ENCODE assay signal across 8 mouse cellular contexts in genomic region chr4:32240457-32241030, GRCm38 (mm10). TPM values are rescaled to one million over a fixed set of nuclear protein-coding genes. Genes with fewer than 3 reads are reported as not detected.
A peak's percentile ranks its signal among the peaks of the same experiment; 100 is the strongest.
DNase-seq lines count a peak whose midpoint lies in the region; ATAC-seq and TF ChIP-seq lines count a peak whose summit lies in the region.

No protein-coding gene starts in this region.

- WGBS in thymus, adult 2 months, result 66% methylated on average over 9 of the region's 9 CpGs
- WGBS in liver, embryonic 14.5 days (ENCODE audit: insufficient replicate concordance), result 26% methylated on average over 9 of the region's 9 CpGs

- no peak for TF ChIP-seq EP300 in liver, embryonic 14.5 days (IDR thresholded peaks at IDR 0.05; ENCODE audit: low read depth)

- peaks cover 7% of the 10 kb centered on the region for H3K4me1 ChIP-seq in thymus, adult 2 months (replicated peaks; ENCODE audit: control insufficient read depth, insufficient read depth, low read length)
- peaks cover 0 to 8% of the 10 kb centered on the region in 2 experiments; a peak in 2 of 4 replicates for H3K4me1 ChIP-seq in liver, embryonic 14.5 days (replicated peaks; ENCODE audit: control insufficient read depth in 2 of 2, insufficient read depth in 2 of 2, low read length in 1 of 2)

- TF ChIP-seq CTCF in gastrocnemius, adult 2 months (IDR thresholded peaks at IDR 0.05), result no peak
- TF ChIP-seq CTCF in thymus, adult 2 months (IDR thresholded peaks at IDR 0.05; ENCODE audit: borderline replicate concordance, control insufficient read depth, extremely low read depth, insufficient read depth, low read length, poor library complexity), result no peak
- no peak for TF ChIP-seq CTCF in liver, embryonic 14.5 days (IDR thresholded peaks at IDR 0.05; ENCODE audit: low read depth)

- no peak for DNase-seq in gastrocnemius, adult 2 months
- DNase-seq in gastrocnemius, postnatal 36 days, result no peak
- DNase-seq in thymus, adult 2 months, result no peak
- DNase-seq in thymus, postnatal 14 days, result no peak
- no peak for DNase-seq in liver, embryonic 14.5 days (ENCODE audit: low read depth in 3 of 3, low spot score in 3 of 3)
- no peak for DNase-seq in frontal cortex, postnatal 36 days (ENCODE audit: low spot score in 2 of 2)
- DNase-seq in right cerebral cortex, adult 2 months (ENCODE audit: low spot score in 2 of 2), result no peak
- no peak for DNase-seq in cerebellum, adult 9-10 months

- no peak overlapping the region for H3K27ac ChIP-seq in gastrocnemius, adult 2 months
- peak overlapping the region; percentile 39; the same call in 1 of the 2 replicates for H3K27ac ChIP-seq in thymus, adult 2 months (ENCODE audit: control insufficient read depth, insufficient read depth, low read length)
- no peak overlapping the region for H3K27ac ChIP-seq in liver, embryonic 14.5 days

- H3K9me3 ChIP-seq in liver, embryonic 14.5 days (ENCODE audit: control insufficient read depth, low read length), result no peaks in the 10 kb centered on the region

- peak overlapping the region; percentile 75; the same call in 1 of the 2 replicates for H3K4me2 ChIP-seq in liver, embryonic 14.5 days (ENCODE audit: low read depth)

- intact Hi-C loops in gastrocnemius, adult 2 months (cut with DNase I), result no loop called here
- intact Hi-C loops in gastrocnemius, postnatal 36 days (cut with DNase I), result no loop called here

- no peak for ATAC-seq in liver, embryonic 14.5 days (ENCODE audit: insufficient read depth)

- H3K36me3 ChIP-seq in thymus, adult 2 months (ENCODE audit: control insufficient read depth, insufficient read depth, low read length), result no peaks in the 10 kb centered on the region
- H3K36me3 ChIP-seq in liver, embryonic 14.5 days (replicated peaks; ENCODE audit: control insufficient read depth, insufficient read depth, low read depth), result no peaks in the 10 kb centered on the region

- no peak for TF ChIP-seq POLR2A in thymus, adult 2 months (IDR thresholded peaks at IDR 0.05; ENCODE audit: control insufficient read depth, extremely low read depth, insufficient read depth, low read length, poor library complexity)

- no peak overlapping the region for H3K9ac ChIP-seq in liver, embryonic 14.5 days (replicated peaks)

- H3K27me3 ChIP-seq in thymus, adult 2 months (ENCODE audit: control insufficient read depth, insufficient read depth, low read length), result no peaks in the 10 kb centered on the region
- peaks cover 39% of the 10 kb centered on the region for H3K27me3 ChIP-seq in liver, embryonic 14.5 days (ENCODE audit: control insufficient read depth, insufficient read depth, low read length)

- peak overlapping the region; percentile 97 for H3K4me3 ChIP-seq in gastrocnemius, adult 2 months
- H3K4me3 ChIP-seq in thymus, adult 2 months (ENCODE audit: control insufficient read depth, insufficient read depth, low read length), result peak overlapping the region; percentile 22; the same call in 1 of the 2 replicates
- H3K4me3 ChIP-seq in liver, embryonic 14.5 days (ENCODE audit: insufficient read depth in 1 of 2, low read depth in 2 of 2, low read length in 2 of 2), result peak overlapping the region in 1 of 2 experiments; percentile 62; a peak in 1 of 4 replicates

RNA-seq across cellular contexts. Expression of gene Bach2, which starts 1.9 kb away (rescaled TPM):
- total RNA-seq in gastrocnemius, adult 2 months (2021), result 1 to 10 TPM; 2.3 to 4.3 TPM
- 1 to 10 TPM; 2.1 to 3.9 TPM for total RNA-seq in gastrocnemius, postnatal 36 days (2021)
- polyA plus RNA-seq in thymus, adult 2 months (2012; rRNA removed), result 9.4 and 10.5 TPM in 2 replicates
- polyA plus RNA-seq in liver, embryonic 14.5 days (2012; rRNA removed), result 0.41 and 0.45 TPM in 2 replicates
- 0.66 and 0.67 TPM in 2 replicates for polyA plus RNA-seq in liver, embryonic 14.5 days (2014; fragmentation: Nextera tagmentation; extraction: Ambion mirVana)
